Mouse (Mus musculus): Measurements from ENCODE around the gene Ifrd2. TPM values are rescaled to one million over a fixed set of nuclear protein-coding genes. Genes with fewer than 3 reads are reported as not detected.
"Not testable (repeated sequence)": the region's sequence is repeated elsewhere in the genome, so short reads cannot be mapped to it uniquely, and the experiment has no call there.

The Ifrd2 gene
- total RNA-seq, 2 experiments from 2014 or later = 44.6 to 49.7 TPM

GRCm38 (mm10) chr9:107551117-107551889 is 36.1 kb upstream of the Ifrd2 start, which contains the start of gene Rassf1:
TSS of gene Rassf1 (plus strand) at chr9:107551555.
- peak; percentile 66 for DNase-seq (ENCODE audit: low spot score)

GRCm38 (mm10) chr9:107551890-107552355 is 35.5 kb upstream of the Ifrd2 start:
- no peak for DNase-seq (ENCODE audit: low spot score)

GRCm38 (mm10) chr9:107552690-107553393 is 34.6 kb upstream of the Ifrd2 start:
- DNase-seq (ENCODE audit: low spot score) = no peak

GRCm38 (mm10) chr9:107553541-107554318 is 33.7 kb upstream of the Ifrd2 start:
- DNase-seq (ENCODE audit: low spot score) = no peak

GRCm38 (mm10) chr9:107554319-107554825 is 33.1 kb upstream of the Ifrd2 start:
- peak; percentile 94 for DNase-seq (ENCODE audit: low spot score)

- DNase-seq (ENCODE audit: low spot score) = peak; percentile 78
These were observed 32.4 kb upstream of the Ifrd2 start for GRCm38 (mm10) chr9:107555031-107555457.

- no peak for DNase-seq (ENCODE audit: low spot score)
These were observed 31.7 kb upstream of the Ifrd2 start for GRCm38 (mm10) chr9:107555701-107556100.

- no peak for DNase-seq (ENCODE audit: low spot score)
These were observed 31.1 kb upstream of the Ifrd2 start for GRCm38 (mm10) chr9:107556346-107556745.

GRCm38 (mm10) chr9:107563029-107563581 is 24.3 kb upstream of the Ifrd2 start, which contains the start of gene Tusc2:
TSS of gene Tusc2 (plus strand) at chr9:107563255.
- peak; percentile 96 for DNase-seq (ENCODE audit: low spot score)

GRCm38 (mm10) chr9:107565556-107565955 is 21.9 kb upstream of the Ifrd2 start:
- not testable (repeated sequence) for DNase-seq (ENCODE audit: low spot score)

- DNase-seq (ENCODE audit: low spot score) = peak; percentile 86
These were observed 21.3 kb upstream of the Ifrd2 start for GRCm38 (mm10) chr9:107566041-107566709.

- DNase-seq (ENCODE audit: low spot score) = peak; percentile 37
These were observed 20.6 kb upstream of the Ifrd2 start for GRCm38 (mm10) chr9:107566855-107567254.

GRCm38 (mm10) chr9:107567702-107568319 is 19.6 kb upstream of the Ifrd2 start, which contains the start of gene Hyal2:
TSS of gene Hyal2 (plus strand) at chr9:107567945.
- no peak for DNase-seq (ENCODE audit: low spot score)

GRCm38 (mm10) chr9:107568331-107569261 is 18.8 kb upstream of the Ifrd2 start:
- peak; percentile 87 for DNase-seq (ENCODE audit: low spot score)

GRCm38 (mm10) chr9:107569270-107569669 is 18.2 kb upstream of the Ifrd2 start:
- DNase-seq (ENCODE audit: low spot score) = no peak

- no peak for DNase-seq (ENCODE audit: low spot score)
These were observed 17.4 kb upstream of the Ifrd2 start for GRCm38 (mm10) chr9:107570016-107570415.

- no peak for DNase-seq (ENCODE audit: low spot score)
These were observed 16.6 kb upstream of the Ifrd2 start for GRCm38 (mm10) chr9:107570845-107571244.

- DNase-seq (ENCODE audit: low spot score) = no peak
These were observed 15.7 kb upstream of the Ifrd2 start for GRCm38 (mm10) chr9:107571534-107572326.
